Mouse (Mus musculus): ENCODE measurements at regions not wholly inside any gene's neighbourhood (a gene's known extent, or its start where the extent isn't known, plus 50 kb on each side); places are given as distances from the start of the nearest gene placed in this dataset.

DNA sequence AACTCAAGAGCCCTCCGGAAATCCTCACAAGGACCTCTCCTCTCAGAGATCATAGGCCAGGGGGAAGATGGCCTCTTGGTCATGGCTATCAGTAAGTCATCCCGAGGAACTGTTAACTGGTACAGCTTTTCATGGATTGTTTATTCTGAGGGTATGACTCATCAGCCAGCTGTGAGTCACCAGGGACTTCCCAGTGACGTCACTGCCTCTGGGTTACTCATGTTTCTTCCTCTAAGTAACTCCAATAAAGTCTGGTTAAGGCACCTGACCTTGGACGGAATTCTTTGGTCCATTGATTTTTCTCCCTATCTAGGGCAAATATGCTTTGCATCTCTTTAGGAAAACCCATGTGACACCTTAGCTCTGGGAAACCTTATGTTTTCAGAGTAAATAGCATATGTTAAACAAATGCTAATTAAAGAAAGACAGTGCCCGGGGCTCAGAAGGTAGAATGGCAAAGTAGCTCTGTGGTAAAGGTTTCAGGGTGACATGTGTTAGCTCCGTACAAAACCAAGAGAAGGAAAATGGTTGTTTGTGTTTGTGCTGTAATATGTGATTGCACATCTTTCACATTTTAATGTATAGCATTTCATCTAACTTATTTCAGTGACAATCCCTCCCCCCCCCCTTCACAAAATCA is 289.7 kb upstream of the Xylt1 start:
- ATAC-seq (replicated peaks; ENCODE audit: poor library complexity, severe bottlenecking) = no peak

DNA sequence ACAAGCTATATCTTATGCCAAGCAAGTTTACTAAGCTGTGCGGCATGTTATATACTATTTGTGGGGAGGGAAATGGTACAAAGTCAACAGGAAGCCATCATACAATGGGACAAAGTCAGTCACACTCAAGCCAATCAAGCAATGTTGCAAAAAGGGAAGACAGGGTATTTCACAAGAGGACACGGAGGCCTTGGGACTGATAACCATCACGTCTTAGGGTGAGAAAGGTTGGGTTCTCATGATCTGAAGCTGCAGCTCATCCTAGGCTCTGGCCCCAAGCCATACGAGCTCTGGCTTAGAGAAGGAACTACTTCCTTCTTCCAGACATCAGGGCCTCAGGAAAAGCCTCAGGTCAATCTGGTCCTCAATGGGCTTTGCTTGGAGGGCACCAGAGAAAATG is 287.9 kb upstream of the Xylt1 start:
- ATAC-seq (replicated peaks; ENCODE audit: poor library complexity, severe bottlenecking) = no peak

DNA sequence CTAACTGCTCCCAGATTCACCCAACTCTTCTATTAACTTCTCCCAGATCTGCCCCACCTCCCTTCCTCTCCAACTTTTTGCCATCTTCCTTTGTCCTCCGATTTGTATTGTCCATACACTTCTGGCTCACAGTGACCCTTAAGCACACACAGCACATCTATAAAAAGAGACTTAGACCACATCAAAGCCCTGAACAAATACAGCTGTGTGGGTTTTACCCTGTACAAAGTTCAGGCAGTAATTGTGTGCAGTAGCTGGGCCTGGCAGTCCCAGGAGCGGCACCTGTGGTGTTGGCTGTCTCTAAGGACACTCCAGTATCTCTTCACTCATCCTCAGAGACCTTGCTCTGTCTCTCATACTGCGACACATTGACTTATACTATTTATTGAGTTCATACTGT is 283.2 kb upstream of the Xylt1 start:
- ATAC-seq (replicated peaks; ENCODE audit: poor library complexity, severe bottlenecking) = no peak

DNA sequence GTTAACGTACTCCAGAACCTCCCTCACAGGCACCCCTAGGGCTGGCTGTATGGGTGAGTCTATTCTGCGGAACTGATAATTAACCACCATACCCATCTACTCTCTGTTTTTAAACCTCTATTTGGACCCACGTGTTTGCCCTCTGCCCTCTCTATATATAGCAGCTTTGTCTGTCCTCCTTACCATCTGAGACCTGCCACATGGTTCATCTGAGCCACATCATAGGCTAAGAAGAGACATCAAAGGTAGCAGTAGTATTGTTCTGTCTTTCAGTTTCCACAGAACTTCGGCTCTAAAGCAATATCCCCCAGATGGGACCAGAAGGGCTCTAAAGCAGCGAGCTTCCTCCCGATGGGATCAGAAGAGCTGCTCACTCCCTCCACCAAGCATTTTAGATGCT is 281.7 kb upstream of the Xylt1 start:
- no peak for ATAC-seq (replicated peaks; ENCODE audit: poor library complexity, severe bottlenecking)

DNA sequence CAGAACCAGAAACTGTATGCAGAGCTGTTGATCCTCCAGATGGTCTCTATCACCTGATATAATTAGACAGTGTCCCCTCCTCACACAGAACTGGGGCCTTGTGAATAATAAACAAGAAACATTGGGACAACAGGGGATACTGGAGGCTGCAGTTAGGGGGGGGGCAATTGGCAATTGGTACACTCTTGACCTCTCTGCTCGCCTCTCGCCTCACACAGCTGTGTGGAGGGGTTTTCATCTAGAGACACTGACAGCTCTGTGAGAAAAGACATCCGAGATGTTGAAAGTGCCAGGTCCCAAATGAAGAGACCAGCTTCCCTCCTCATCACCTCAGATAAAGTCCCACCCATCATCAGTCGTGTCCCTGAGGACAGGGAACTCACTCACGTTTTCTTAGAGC is 277.7 kb upstream of the Xylt1 start:
- ATAC-seq (replicated peaks; ENCODE audit: poor library complexity, severe bottlenecking) = no peak

DNA sequence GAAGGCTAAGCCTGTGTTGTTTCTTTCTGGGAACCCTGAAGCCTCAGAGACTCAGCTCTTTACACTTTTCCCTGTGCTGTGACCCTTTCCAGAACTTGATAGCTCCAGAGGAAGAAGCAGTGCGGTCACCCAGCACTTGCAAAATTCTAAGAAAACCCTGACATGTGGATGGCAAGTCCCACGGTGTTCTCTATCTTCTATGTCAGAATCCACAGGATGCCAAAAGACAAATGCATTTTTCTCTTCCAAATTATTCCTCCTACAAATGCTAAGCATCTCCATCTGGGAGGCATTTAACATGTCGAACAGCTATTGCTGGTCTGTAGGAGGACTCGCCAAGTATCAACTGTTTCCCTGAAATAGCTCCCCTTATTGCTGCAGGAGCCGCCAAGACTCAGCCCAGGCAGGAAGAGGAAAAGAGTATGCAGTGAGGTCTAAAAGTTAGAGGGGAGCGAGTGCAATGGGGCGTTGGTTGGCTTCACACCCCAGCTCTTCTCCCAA is 274.0 kb upstream of the Xylt1 start:
- no peak for ATAC-seq (replicated peaks; ENCODE audit: poor library complexity, severe bottlenecking)

DNA sequence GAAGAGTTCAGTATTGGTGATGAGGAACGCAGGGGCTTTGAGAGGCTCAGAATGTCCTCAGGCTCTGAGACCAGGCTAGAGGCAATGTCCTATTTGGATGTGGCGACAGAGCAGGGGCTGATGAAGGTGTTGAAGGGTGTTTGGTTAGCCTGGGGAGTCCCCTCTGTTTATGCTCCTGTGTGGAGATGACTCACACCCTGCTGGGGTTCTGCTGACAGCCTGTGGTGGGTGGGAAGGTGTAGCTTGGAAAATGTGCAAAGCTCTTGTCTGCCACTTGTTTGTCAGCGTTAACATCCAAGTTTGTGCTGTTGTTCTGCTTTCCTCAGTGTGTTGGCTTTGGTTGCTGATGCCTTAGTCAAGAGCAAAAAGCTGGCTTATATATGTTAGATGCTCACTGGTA is 272.4 kb upstream of the Xylt1 start:
- ATAC-seq (replicated peaks; ENCODE audit: poor library complexity, severe bottlenecking) = no peak

DNA sequence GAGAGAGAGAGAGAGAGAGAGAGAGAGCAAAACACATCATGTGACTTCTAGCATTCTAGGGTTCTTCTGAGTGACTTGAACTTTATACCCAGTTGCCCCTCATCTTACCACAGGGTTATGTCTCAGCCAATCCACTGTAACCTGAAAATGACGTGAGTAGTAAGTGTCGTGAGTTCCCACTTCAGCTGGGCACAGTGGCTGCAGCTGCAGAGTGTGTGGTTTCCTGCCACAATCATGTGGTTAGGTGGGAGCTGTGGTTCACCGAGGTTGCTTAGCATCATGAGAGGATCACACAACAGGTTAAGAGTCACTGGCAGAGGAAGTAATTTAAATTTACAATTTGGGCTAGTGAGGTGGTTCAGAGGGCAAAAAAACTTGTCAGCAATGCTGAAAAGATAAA is 253.1 kb upstream of the Xylt1 start:
- peak; percentile 44 for ATAC-seq (replicated peaks; ENCODE audit: poor library complexity, severe bottlenecking)

DNA sequence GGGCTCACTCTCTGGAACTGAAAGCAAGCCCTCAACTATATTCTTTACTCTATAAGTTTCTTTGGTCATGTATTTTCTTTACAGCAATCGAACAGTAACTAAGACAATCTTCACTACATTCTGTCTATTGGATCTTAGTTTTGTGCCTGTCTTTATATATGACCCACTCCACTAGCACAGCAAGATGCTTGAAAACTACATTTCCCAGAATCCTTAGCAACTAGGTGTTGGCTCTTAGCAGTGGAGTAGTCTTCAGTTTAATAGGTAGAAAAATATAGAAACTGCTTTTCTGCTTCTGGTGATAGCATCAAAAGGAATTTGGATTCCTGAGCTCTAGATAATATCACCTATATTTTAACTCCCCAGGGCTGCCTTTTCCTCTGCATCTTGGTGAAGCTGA is 245.9 kb upstream of the Xylt1 start:
- ATAC-seq (replicated peaks; ENCODE audit: poor library complexity, severe bottlenecking) = no peak

DNA sequence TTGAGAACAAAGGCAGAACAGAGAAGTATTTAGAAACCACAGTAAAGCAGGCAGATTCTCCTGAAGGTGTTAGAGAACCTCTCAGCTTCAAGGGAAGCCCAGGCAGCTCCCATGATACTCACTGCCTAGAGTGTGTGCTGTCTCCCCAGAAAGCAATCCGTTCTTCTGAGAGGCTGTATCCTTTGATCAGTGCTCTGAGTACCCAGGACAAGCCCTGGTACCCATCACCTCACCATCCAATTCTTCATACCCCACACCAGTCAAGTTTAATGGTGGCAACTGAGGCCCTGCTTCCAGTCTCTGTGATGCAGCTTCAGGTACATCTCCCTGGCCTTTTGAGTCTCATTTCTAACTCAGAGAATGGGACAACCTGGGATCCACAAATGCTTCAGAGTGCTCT is 242.1 kb upstream of the Xylt1 start:
- no peak for ATAC-seq (replicated peaks; ENCODE audit: poor library complexity, severe bottlenecking)

DNA sequence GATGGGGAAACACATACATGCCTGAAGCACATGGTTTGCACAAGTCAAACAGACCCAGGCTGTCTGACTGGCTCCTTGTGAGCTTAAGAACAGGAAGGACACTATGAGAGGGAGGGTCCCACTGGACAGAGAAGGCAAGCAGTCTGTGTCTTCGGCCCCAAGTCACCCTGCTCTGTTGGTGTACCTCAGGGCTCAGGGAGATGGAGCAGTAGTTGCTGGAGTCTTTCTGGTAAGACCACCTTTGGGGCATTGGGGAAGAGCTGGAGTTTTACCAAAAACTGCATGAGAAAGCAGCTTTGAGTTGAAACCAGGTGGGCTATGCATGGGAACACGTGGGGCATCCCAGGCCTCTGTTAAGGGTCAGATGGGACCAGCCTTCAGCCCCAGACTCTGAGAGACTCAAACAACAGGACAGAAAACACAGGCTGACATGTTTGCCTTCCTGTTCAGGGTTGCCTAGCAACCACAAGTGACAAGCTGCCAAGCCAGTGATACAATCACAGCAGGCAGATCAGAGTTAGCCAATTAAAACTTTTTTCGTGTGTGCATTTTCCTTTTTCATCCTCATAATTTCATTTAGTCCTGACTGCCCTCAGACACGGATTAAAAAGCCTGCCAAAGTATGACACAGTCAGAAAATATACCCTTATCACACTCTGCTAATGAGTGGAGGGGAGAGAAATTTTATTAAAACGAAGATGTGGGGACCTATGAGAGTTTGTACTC is 241.4 kb upstream of the Xylt1 start:
- no peak for ATAC-seq (replicated peaks; ENCODE audit: poor library complexity, severe bottlenecking)

DNA sequence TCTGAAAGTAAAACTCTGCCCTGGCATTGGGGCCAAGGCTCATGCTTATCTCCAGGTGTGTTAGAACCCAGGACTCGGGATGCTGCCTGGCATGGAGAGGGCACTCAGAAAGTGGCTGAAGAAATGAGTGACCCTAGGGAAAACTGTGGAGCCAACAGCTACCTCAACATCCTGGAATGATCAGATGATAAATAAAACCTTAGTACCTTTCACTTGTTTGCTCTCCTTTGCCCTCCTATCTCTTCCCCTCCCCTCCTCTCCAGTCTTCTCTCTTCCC is 240.9 kb upstream of the Xylt1 start:
- no peak for ATAC-seq (replicated peaks; ENCODE audit: poor library complexity, severe bottlenecking)

DNA sequence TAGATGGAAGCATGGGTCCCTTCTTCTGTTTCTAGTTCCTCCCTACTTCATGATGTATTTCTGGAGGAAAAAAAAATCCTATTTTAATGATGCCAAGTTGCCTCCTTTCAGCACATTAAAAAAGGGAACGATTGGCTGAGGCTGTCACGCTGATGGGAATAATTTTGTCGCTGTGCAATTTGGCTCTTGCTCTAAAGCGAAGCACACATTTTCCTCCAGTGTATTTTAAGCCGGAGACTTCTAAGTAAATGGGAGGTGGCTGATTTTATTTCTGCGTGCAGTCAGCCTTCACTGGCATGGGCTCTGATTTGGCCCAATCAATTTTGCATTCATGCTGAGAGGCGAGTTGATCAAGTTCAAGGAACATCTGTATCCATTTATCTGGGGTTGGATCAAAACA is 234.0 kb upstream of the Xylt1 start:
- no peak for ATAC-seq (replicated peaks; ENCODE audit: poor library complexity, severe bottlenecking)

DNA sequence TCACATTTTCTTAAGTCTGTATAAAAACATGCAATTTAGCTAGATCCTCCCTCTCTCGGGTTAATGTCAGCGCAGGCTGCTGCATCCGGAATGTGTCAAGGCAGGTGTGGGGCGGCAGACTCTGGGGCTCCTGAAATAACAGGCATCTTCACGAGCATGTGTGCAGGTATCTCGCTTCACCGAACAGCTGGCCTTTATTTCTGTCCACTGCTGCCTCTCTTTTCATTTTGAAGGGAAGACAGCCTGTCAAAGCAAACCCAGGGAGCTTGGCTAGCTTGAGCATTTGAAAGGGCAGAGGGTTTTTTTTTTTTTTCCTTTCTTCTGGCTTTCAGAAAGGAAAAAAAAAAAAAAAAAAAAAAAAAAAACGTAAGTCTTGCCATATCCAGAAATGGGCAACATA is 230.4 kb upstream of the Xylt1 start:
- no peak for ATAC-seq (replicated peaks; ENCODE audit: poor library complexity, severe bottlenecking)

DNA sequence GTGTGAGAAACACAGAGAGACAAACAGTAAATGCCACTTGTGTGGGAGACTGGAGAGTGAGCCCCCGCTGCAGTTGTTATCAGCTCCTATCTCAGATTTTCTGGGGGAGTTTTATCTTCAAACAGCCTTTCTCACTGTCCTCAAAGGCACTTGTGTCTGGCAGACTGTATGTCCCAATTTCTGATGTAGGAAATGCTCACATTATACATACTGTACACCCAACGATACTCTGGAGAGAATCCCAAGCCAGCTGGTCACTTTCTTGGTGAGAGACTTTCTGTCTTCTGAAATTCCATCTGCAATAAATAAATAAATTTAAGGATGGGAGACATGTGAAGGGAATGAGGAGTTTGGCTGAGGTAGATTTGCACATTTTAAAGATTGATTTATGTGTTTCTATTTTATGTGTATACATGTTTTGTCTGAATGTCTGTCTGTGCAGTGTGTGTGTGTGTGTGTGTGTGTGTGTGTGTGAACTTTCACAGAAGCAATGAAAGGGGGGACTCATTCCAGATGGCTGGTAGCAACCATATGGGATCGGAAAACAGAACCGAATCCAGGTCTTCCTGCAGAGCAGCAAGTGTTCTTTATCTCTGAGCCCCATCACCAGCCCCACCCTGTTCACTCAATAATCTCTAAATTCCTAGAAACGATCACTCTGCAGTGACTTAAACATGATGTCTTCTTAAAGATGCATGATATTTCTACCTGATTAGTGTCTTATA is 226.8 kb upstream of the Xylt1 start:
- no peak for ATAC-seq (replicated peaks; ENCODE audit: poor library complexity, severe bottlenecking)

DNA sequence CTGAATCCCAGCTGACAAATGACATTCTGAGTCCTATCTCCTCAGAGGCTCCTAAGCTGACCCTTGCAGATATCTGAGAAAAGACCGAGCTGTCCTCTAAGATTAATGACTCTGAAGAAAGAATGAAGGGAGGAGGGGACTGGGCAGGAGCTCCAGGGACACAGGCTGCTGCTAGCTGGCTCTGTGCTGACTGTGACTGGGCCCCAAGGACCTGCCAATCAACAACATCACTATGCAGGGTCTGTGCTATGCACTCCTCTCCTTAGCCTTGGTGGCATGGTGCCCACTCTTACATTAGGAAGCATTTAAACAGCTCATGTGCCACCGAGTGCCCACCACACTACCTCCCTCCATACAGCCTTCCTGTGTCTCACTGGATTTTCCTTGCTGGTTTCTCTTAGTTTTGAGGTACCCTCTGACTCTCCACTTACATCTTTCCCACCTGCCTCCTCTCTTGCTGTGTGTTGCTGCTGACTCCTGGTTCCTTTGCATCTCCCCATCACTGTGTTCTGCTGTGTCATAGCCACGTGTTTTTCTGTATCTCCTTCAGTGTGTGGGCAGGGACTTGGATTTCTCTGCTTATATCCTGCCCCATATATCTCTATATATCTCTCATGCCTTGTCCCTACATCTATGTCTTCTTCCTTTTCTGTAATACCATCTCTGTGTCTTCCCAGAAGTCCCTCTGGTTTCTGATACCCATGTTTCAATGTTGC is 219.4 kb upstream of the Xylt1 start:
- no peak for ATAC-seq (replicated peaks; ENCODE audit: poor library complexity, severe bottlenecking)

DNA sequence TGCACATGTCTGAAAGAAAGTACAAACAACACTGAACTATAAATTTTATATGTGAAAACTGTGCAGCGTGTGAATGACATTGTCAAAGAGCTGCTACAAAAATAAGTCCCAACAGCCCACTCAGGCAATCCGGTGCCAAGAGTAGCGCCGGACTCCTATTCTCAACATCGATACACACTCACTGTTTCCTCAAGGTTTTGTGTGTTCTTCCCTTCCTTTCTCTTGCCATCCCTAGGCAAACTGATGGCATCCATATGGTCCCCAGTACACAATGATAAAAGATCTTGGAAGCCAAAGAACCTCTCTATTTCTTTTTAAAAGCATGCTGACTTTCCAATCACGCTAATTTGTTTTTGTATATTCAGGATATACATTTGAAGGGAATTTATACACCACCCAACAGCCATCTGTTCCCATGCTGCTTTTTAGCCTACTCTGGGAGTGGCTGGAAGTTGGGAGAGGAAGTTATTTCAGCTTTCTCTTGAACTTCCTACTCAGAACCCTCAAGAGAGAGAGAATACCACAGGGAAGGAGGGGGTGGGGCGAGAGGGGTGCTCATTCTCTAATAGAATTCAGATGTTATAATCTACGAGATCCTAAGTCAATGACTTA is 205.9 kb upstream of the Xylt1 start:
- ATAC-seq (replicated peaks; ENCODE audit: poor library complexity, severe bottlenecking) = no peak

DNA sequence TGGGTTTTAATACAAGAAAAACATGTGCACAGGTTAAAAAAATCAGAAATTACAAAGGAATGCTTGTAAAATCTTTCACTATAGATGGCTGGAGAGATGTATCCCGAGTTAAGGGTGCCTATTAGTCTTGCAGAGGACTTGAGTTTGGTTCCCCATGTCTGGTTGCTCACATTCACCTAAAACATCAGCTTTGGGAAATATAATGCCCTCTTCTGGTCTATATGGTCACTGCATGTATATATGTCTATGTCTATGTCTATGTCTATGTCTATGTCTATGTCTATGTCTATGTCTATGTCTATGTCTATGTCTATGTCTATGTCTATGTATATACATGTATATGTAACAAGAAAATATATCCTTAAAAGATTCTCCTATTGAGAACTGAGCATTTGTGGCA is 196.8 kb upstream of the Xylt1 start:
- no peak for ATAC-seq (replicated peaks; ENCODE audit: poor library complexity, severe bottlenecking)

DNA sequence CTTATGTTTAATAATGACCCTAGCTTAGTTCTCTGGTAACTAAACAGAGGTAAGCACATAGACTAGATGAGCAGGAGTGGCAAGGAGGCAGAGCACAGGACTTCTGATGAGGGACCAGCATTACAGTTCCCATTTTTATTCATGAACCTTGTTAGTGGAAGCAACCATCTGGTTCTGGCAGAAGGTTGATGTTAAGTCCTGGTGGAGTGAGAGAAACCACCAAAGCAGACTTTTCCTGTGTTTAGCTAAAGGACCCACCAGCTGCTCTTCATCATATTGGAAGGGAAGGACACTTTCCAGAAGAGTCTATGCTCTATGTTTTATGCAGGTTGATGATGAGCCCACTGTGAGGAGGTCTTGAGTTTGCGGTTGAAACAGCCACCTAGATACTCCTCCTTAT is 194.9 kb upstream of the Xylt1 start:
- ATAC-seq (replicated peaks; ENCODE audit: poor library complexity, severe bottlenecking) = no peak

DNA sequence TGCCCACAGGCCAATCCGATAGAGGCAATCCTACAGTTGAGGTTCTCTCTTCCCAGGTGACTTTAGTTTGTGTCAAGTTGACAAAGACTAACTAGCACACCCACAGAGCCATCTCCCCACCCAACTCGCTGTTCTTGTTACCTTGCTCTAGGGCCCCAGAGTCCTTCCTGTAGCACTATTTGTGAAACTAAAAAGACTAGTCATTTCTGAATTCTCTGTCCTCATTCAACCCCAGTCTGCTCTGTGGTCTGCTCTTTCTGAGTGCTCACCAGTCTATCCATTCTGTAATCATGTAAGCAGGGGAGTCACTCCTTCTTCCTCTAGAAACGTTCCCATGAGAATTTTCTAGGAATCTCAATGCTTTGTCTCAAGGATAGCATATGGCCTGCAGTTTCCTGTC is 184.2 kb upstream of the Xylt1 start:
- ATAC-seq (replicated peaks; ENCODE audit: poor library complexity, severe bottlenecking) = no peak

DNA sequence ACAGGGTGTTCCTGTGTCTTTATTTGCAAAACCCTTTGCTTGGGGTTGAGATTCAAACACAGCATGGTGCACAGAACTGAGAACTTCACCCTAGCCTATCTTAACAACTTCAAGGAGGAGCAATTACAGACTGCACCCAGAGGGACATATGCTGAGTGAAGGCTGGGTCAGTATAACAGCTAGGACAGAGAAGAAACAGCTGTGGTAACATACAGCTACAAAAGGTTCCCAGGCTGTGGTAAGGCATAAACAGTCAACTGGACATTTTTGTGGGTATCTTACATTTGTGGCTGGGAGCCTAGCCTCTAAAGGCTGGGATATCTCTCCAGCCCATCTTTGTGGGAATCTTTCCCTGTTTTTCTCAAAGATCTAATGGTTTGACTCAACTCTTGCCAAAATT is 154.5 kb upstream of the Xylt1 start:
- ATAC-seq (replicated peaks; ENCODE audit: poor library complexity, severe bottlenecking) = no peak

Data from granulocyte monocyte progenitor cell, adult 5-6 weeks (primary cell).